Comparison of ENCODE assay signal across 8 mouse cellular contexts in the genomic region with DNA sequence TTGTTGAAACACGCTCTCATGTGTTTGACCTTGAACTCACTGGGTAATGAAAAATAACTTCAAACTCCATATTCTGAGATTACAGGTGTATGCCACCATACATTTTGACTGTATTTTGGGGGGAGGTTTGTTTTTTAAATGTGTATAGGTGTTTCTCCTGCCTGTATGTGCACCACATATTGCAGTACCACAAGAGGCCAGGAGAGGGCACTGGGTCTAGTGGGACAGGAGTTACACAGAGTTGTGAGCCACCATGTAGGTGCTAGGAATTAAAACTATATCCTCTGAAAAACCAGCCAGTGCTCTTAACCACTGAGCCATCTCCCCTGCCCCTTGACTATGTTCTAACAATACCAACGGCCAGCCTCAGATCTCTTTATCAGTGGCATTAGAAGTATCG.
DNase-seq lines count a peak whose midpoint lies in the region; ATAC-seq and TF ChIP-seq lines count a peak whose summit lies in the region.
"Had no signal": no experiment of that assay in that cellular context is flagged by ENCODE, and none has a peak within 500 bp of the region (broad histone marks: within the 10 kb centered on the region; RNA-seq: fewer than 3 reads in every experiment).

No protein-coding gene starts in this region.

- no peak for ATAC-seq in intestine, postnatal 0 days
- ATAC-seq in intestine, embryonic 16.5 days = no peak

- WGBS in intestine, postnatal 0 days = 90% methylated on average over 3 of the region's 3 CpGs
- WGBS in intestine, embryonic 16.5 days = 96% methylated on average over 3 of the region's 3 CpGs

- no peak overlapping the region for H3K4me3 ChIP-seq in intestine, postnatal 0 days (ENCODE audit: low read depth, low read length)
- no peak overlapping the region for H3K4me3 ChIP-seq in intestine, embryonic 16.5 days (ENCODE audit: low read length)
- H3K4me3 ChIP-seq: megakaryocyte, embryonic 14.5 days had no signal

- H3K4me1 ChIP-seq in intestine, postnatal 0 days (replicated peaks; ENCODE audit: control insufficient read depth, insufficient read depth, low read length) = no peaks in the 10 kb centered on the region
- H3K4me1 ChIP-seq in intestine, embryonic 16.5 days (ENCODE audit: control insufficient read depth, insufficient read depth, low read length) = no peaks in the 10 kb centered on the region
- H3K4me1 ChIP-seq: megakaryocyte, embryonic 14.5 days had no signal

- no peaks in the 10 kb centered on the region for H3K36me3 ChIP-seq in intestine, postnatal 0 days (ENCODE audit: control insufficient read depth, insufficient read depth)
- no peaks in the 10 kb centered on the region; the same call in 1 of the 2 replicates for H3K36me3 ChIP-seq in intestine, embryonic 16.5 days (ENCODE audit: control insufficient read depth, insufficient read depth, low read length)

- no peak overlapping the region for H3K27ac ChIP-seq in intestine, postnatal 0 days (ENCODE audit: low read depth, low read length)
- no peak overlapping the region for H3K27ac ChIP-seq in intestine, embryonic 16.5 days (ENCODE audit: low read length)

- no peak overlapping the region for H3K4me2 ChIP-seq in intestine, postnatal 0 days (replicated peaks; ENCODE audit: low read depth)
- H3K4me2 ChIP-seq in intestine, embryonic 16.5 days (ENCODE audit: low read depth, low read length) = no peak overlapping the region

- DNase-seq in right cerebral cortex, postnatal 14 days = peak; percentile 17
- no peak for DNase-seq in right cerebral cortex, postnatal 4 days
- peak; percentile 86 for DNase-seq in ZHBTc4 (ENCODE audit: low read depth, low spot score)
- DNase-seq in testis, postnatal 14 days (ENCODE audit: low spot score) = peak; percentile 35
- DNase-seq in layer of hippocampus, postnatal 14 days (ENCODE audit: low spot score in 2 of 2) = no peak

- H3K27me3 ChIP-seq in intestine, postnatal 0 days (replicated peaks; ENCODE audit: control insufficient read depth, insufficient read depth, low read length) = no peaks in the 10 kb centered on the region
- H3K27me3 ChIP-seq in intestine, embryonic 16.5 days (replicated peaks; ENCODE audit: control insufficient read depth, insufficient read depth, low read length) = no peaks in the 10 kb centered on the region
- H3K27me3 ChIP-seq: megakaryocyte, embryonic 14.5 days had no signal

- H3K9me3 ChIP-seq in intestine, postnatal 0 days (ENCODE audit: control insufficient read depth) = no peaks in the 10 kb centered on the region
- no peaks in the 10 kb centered on the region for H3K9me3 ChIP-seq in intestine, embryonic 16.5 days (ENCODE audit: control insufficient read depth, low read length)

- TF ChIP-seq CTCF in intestine, postnatal 0 days (IDR thresholded peaks at IDR 0.05; ENCODE audit: low read depth) = peak; percentile 57

- no peak overlapping the region for H3K9ac ChIP-seq in intestine, postnatal 0 days (ENCODE audit: low read depth, low read length)
- H3K9ac ChIP-seq in intestine, embryonic 16.5 days (ENCODE audit: low read depth, low read length) = no peak overlapping the region

Comparison
In these comparisons a context has a peak if more than half of its experiments do, and no peak if none do; other contexts are left out.
1. DNase-seq: peak in right cerebral cortex, postnatal 14 days (single experiment), ZHBTc4 (single experiment) and testis, postnatal 14 days (single experiment); none in right cerebral cortex, postnatal 4 days (single experiment) and layer of hippocampus, postnatal 14 days (0 of 2).